Mouse (Mus musculus): Measurements from ENCODE around the gene Tmem120a. TPM values are rescaled to one million over a fixed set of nuclear protein-coding genes. Genes with fewer than 3 reads are reported as not detected.

Gene Tmem120a
- total RNA-seq, 2 experiments from 2014 or later, result 46.2 to 94.5 TPM

GRCm38 (mm10) chr5:135711582-135712355 is 32.5 kb downstream of the Tmem120a start:
- DNase-seq (ENCODE audit: low spot score in 2 of 2), result no peak

- no peak for DNase-seq (ENCODE audit: low spot score in 2 of 2)
Observed at GRCm38 (mm10) chr5:135710599-135711214, 33.5 kb downstream of the Tmem120a start.

- DNase-seq (ENCODE audit: low spot score in 2 of 2), result no peak
Observed at GRCm38 (mm10) chr5:135709716-135710115, 34.5 kb downstream of the Tmem120a start.

GRCm38 (mm10) chr5:135707855-135708254 is 36.4 kb downstream of the Tmem120a start:
- DNase-seq (ENCODE audit: low spot score in 2 of 2), result peak in 1 of 2 experiments; percentile 41

GRCm38 (mm10) chr5:135707039-135707438 is 37.2 kb downstream of the Tmem120a start:
- no peak for DNase-seq (ENCODE audit: low spot score in 2 of 2)

GRCm38 (mm10) chr5:135705383-135705782 is 38.9 kb downstream of the Tmem120a start:
- no peak for DNase-seq (ENCODE audit: low spot score in 2 of 2)

- no peak for DNase-seq (ENCODE audit: low spot score in 2 of 2)
Observed at GRCm38 (mm10) chr5:135703431-135703830, 40.8 kb downstream of the Tmem120a start.

GRCm38 (mm10) chr5:135702682-135703192 is 41.5 kb downstream of the Tmem120a start:
- no peak for DNase-seq (ENCODE audit: low spot score in 2 of 2)

- DNase-seq (ENCODE audit: low spot score in 2 of 2), result no peak
Observed at GRCm38 (mm10) chr5:135702190-135702589, 42.1 kb downstream of the Tmem120a start.

- no peak for DNase-seq (ENCODE audit: low spot score in 2 of 2)
Observed at GRCm38 (mm10) chr5:135701601-135702000, 42.6 kb downstream of the Tmem120a start.

GRCm38 (mm10) chr5:135697711-135698111 is 46.5 kb downstream of the Tmem120a start:
- DNase-seq (ENCODE audit: low spot score in 2 of 2), result no peak

GRCm38 (mm10) chr5:135695277-135695721 is 48.9 kb downstream of the Tmem120a start:
- no peak for DNase-seq (ENCODE audit: low spot score in 2 of 2)

- DNase-seq (ENCODE audit: low spot score in 2 of 2), result no peak
Observed at GRCm38 (mm10) chr5:135693281-135693853, 50.9 kb downstream of the Tmem120a start.

GRCm38 (mm10) chr5:135691266-135691665 is 53.0 kb downstream of the Tmem120a start:
- no peak for DNase-seq (ENCODE audit: low spot score in 2 of 2)

GRCm38 (mm10) chr5:135690401-135690800 is 53.8 kb downstream of the Tmem120a start:
- DNase-seq (ENCODE audit: low spot score in 2 of 2), result no peak

Small RNA genes within 50 kb of the gene (microRNA-seq; reads per million reads assigned to microRNA genes)
- 0.95 to 2.4 reads per million in 2 experiments for gene Mir7034 (ENCODE audit: borderline number of aligned reads in 2 of 2)

Other genes with a start within 250 kb of the Tmem120a start
- 10 to 100 TPM; 19.7 to 24.4 TPM for gene Hip1, start 199.3 kb downstream of the Tmem120a start, total RNA-seq (2021)
- not detected for gene Ccl26, start 180.9 kb downstream of the Tmem120a start, total RNA-seq (2021)
- gene Ccl24, start 171.4 kb downstream of the Tmem120a start, total RNA-seq (2021), result 1 to 10 TPM in 1 of 2 experiments, not detected in 1; 2.1 TPM
- gene Rhbdd2, start 111.8 kb downstream of the Tmem120a start, total RNA-seq (2021), result 10 to 100 TPM; 43.1 to 46.3 TPM
- gene Por, start 74.4 kb downstream of the Tmem120a start, total RNA-seq (2021), result 100 to 1,000 TPM; 315 to 352 TPM
- under 1 TPM; 0.23 to 0.51 TPM for gene Styxl1, start 33.9 kb upstream of the Tmem120a start, total RNA-seq (2021)
- 100 to 1,000 TPM; 474 to 759 TPM for gene Mdh2, start 34.0 kb upstream of the Tmem120a start, total RNA-seq (2021)
- gene Srrm3, start 62.4 kb upstream of the Tmem120a start, total RNA-seq (2021), result 1 to 10 TPM; 2.6 to 4.2 TPM
- 1,000 to 10,000 TPM in 1 of 2 experiments, 100 to 1,000 TPM in 1; 220 to 1,206 TPM for gene Hspb1, start 143.5 kb upstream of the Tmem120a start, total RNA-seq (2021)
- 100 to 1,000 TPM; 665 to 853 TPM for gene Ywhag, start 190.2 kb upstream of the Tmem120a start, total RNA-seq (2021)
- gene Ssc4d, start 230.1 kb upstream of the Tmem120a start, total RNA-seq (2021), result 1 to 10 TPM; 3.3 to 4.3 TPM
- gene Zp3, start 235.7 kb upstream of the Tmem120a start, total RNA-seq (2021), result not detected

Measured in adrenal gland, adult 18-20 months (tissue).